Mouse (Mus musculus): ENCODE data around the gene Hand1. TPM values are rescaled to one million over a fixed set of nuclear protein-coding genes. Genes with fewer than 3 reads are reported as not detected.

Gene Hand1
- polyA plus RNA-seq, 2 experiments from 2014 or later = not detected

DNA sequence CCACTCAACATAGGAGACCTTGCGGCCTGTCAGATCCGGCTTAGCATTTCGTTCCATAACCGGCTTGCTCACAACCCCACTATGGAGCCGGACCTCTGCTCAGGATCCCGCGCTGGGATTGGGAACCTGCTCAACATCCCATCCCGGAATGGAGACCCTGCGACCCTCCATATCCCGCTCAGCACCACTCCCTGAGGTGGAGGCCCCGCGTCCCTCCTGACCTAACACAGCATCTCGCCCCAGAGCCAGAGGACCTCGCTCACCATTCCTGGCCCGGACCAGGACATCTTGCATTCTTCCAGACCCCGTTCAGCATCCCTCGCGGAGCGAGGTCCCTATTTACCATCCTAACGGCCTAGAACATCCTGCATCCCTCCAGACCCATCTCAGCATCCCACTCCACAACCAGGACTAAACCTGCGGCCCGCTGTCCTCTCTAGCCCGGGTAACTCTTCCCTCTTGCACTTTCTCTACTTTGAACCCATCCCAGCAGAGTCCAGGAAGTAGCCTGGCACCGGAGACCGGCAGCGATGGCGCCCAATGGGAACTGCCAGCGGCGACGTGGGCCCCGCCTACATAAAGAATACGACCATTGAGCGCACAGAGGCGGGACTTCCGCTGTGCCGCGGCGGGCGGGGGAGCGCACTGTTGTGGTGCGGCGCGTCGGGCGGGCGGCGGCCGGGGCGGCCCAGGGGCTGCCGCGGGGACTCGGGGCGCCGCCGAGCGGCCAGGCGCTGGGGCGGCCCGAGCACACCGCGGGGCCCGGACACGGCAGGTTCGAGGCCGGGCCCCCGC lies 31.4 kb downstream of the Hand1 start, which contains the start of gene Sap30l:
Gene Sap30l, plus strand, starts transcription at position 667 of the 795 bp plus-strand sequence.
- peak; percentile 95 for ATAC-seq

DNA sequence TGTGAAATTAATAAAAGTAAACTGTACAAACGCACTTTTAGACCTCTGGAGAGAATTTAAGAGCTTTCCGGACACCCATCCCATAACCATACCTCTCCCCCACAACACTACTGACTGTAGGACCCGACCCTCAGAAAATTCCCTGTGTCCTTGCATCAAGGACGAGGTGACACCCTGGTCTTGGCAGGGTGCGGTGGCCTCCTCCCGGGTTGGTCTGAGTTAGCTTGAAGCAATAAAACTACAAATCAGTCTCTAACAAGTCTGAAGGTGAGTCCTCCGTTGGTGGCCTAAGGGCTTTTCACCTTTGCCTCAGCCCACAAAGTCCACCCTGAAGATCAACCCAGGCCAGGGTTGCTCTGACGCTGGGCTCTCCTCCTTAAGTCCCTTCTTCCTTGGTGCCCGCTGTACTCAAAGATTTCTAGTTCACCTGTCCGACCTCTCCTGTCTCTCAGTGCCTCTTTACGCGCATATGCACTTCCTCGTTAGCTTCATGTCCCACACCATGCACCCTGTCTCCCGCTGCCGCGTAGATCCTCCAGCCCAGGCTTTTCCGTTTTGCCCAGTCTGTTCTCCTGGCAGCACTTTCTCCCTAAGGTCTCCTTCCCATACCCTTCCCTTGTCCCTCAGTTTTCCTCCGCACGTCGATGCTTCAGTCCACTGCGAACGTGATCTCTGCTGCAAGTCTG lies 32.2 kb downstream of the Hand1 start:
- ATAC-seq = no peak

DNA sequence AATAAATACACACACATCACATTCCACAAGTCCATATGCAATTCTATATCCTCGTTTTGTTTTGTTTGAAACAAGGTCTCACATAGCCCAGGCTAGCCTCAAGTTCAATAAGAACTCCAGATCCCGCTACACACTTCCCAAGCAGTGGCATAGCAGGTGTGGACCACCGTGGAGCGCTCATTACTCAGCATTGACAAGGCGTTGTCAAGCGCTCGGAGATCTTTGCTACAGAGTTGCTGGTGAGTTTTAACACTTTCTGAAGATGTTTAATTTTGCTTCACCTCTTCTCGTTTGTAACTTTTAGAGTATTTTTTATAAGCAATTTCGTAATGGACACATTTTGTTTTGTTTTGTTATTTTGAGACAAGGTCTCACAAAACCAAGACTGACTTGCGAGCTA lies 33.2 kb downstream of the Hand1 start:
- ATAC-seq = no peak

DNA sequence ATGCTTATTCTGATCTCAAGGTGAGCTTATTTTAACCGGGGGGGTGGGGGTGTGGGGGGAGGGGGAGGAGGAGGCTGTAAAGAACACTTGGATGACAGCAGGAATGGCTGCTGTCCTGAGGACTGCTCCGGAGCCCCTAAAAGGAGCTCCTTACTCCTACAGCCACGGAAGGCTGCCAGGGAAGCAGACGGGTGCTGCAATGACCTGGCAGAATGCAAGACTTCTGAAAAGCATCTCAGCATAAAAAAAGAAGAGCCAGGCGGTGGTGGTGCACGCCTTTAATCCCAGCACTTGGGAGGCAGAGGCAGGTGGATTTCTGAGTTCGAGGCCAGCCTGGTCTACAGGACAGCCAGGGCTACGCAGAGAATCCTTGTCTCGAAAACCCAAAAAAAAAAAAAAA lies 34.8 kb downstream of the Hand1 start:
- ATAC-seq = no peak

DNA sequence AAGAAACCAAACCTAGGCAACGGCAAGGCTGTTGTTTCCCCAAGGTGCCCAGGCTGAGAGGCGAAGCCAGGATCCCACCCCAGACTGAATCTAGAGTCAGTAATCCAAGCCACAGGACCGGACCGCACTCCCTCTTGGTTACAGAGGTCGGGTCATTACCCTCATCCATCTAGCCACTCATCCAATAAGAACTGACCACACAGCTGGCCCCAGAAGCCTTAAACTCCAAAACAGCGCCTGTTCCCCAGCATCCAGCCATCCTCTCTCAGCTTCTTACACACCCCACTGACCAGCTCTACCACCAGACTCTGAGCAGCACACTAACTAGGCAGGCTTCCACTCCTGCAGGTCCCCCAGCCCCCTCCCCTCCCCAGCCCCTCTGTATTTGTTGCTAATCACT lies 37.5 kb downstream of the Hand1 start:
- no peak for ATAC-seq

DNA sequence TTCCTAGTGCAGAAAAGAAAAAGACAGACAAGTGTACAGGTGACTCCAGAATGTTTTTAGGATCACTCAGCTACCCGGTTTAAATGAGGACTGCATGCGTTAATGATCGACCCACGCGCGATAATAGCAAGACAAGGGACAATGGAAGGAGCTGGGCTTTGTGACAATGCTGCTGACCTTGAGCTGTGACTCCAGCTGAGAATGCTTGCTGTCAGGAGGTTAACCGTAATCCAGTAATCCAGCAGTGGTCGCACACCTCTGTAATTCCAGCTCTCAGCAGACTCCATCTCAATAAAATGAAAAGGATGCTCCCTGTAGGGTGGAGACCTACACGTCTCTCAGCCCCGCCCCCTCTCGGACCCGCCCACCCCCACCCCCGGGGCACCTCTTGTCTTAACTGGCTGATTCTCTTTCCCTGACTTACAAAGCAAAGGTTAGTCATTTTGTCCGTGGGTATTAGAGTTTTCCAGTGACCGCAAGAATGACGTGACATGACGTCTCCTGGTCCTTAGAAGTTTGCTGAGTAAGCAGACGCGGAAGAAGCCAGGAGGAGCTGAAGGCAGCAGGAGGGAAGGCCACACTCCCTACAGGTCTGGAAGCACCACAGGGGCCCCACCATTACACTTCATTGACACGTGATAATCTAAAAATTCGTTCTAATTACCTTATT lies 41.6 kb downstream of the Hand1 start:
- ATAC-seq = no peak

DNA sequence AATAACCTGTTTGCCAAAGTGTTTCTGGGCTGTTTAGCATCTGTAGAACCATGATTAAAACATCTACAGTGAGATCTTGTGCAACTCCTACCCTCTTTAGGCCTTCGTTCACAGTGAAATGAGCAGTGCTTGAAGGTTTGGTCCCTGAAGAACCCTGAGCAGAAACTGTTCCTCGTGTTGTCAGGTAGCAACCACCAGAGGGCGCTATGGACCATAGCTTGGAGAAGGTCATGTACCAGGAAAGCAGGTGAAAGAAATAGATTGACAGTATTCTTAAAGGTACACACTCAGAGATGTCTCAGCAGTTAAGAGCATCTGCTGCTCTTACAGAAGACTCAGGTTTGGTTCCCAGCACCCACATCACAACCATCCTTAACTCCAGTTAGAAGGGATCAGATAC lies 44.7 kb downstream of the Hand1 start:
- peak; percentile 40 for ATAC-seq

DNA sequence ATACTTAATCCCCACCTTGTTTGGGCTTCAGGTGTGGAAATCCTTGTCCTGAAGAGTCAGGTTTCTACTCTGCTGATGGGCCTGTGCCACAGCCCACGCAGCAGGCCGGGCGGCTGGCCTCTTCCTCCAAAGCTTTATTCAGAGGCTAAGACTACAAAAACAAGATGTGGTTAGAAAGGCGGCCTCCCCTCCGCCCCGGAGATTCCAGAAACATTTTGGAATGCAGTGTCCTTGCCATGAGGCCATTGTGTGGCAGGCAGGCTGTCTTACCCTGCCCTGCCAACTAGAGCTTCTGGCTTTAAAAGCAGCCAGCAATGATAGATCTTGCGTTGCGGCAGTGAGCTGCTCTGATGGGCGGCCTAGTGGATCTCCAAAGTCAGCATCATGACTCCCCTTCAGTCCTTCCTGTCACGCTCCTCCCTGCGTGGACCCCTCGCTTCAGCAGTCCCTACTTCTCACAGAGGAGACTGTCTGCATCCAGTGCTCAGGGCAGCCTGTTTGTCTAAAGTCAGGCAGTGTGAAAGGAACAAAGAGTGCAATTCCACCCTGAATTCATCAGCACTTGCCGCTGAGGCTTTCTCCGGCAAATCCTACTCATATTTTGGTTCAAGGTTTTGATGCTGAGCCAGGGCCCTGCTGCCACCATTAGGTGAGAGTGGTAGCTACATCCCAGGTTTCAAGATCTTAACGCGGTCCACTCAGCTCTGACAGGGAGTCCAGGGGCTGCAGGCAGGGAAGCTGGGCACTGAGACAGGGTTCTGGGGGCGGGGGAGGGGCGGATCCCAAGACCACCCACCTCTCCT lies 45.8 kb downstream of the Hand1 start:
- no peak for ATAC-seq

DNA sequence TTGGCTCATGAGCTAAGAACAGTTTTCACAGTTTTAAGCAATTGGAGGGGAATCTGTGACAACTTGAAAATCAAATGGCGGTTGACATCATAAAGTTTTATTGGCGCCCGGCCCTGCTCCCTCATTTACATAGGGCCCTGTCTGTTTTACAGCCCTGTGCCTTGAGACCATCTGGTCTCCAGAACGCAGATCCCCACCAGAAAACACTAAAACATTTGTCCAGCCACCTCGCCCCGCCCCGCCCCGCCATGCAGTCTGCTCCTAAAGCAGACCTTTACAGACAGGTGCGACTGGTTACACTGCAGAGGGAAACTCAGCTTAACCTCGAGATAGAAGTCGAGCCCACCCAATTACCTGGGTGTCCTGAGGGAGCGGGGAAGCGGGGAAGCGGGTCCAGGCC lies 52.8 kb downstream of the Hand1 start:
- ATAC-seq = no peak

Other genes starting within 250 kb of the Hand1 start
- gene Galnt10, start 187.4 kb downstream of the Hand1 start, polyA plus RNA-seq (2017; shearing (Covaris generic)) = 1 to 10 TPM; 4.1 to 7.6 TPM
- gene Sap30l, start 31.2 kb downstream of the Hand1 start, polyA plus RNA-seq (2017; shearing (Covaris generic)) = 1 to 10 TPM; 5.4 to 7.7 TPM
- 10 to 100 TPM; 20.0 to 26.8 TPM for gene Larp1, start 176.2 kb upstream of the Hand1 start, polyA plus RNA-seq (2017; shearing (Covaris generic))